Mouse (Mus musculus) mouse embryonic stem cell (cell line): ENCODE measurements around the gene Plxdc1.

Experiments used
- in situ Hi-C, 2 experiments: fragments of 300-500 bp; cut with MboI; formaldehyde crosslinking; loops; 1 replicate in 1 of 2; 3 replicates in 1 of 2; pipeline ENCODE4 v1.14.3; 2019 to 2020; ENCODE audit warnings: low sequenced_read_pairs in 2 of 2, low pct_unique_long_range_greater_than_20kb in 1 of 2, mixed read lengths in 1 of 2; ENCODE audit not compliant: unreplicated experiment in 1 of 2

Gene Plxdc1

DNA sequence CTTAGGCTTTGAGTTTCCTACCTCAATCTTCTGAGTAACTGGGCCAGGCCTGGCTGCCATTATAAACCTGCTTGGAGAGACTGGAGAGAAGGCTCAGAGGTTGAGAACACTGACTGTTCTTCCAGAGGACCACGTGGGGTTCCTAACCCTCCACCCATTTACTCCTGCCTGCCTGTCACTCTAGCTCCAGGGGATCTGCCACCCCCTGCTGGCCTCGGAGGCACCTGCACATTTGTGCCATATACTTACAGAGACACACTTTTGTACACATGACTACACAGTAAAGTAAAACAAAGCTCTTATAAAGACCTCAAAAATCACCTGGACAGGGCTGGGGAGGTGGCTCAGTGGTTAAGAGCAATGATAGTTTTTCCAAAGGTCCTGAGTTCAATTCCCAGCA, 13.8 kb downstream of the Plxdc1 start:
- in situ Hi-C loops = loop anchor here in 1 of 2 experiments (5.0 kb wide), 1 partner anchor 35 kb away; no protein-coding TSS in a partner anchor

DNA sequence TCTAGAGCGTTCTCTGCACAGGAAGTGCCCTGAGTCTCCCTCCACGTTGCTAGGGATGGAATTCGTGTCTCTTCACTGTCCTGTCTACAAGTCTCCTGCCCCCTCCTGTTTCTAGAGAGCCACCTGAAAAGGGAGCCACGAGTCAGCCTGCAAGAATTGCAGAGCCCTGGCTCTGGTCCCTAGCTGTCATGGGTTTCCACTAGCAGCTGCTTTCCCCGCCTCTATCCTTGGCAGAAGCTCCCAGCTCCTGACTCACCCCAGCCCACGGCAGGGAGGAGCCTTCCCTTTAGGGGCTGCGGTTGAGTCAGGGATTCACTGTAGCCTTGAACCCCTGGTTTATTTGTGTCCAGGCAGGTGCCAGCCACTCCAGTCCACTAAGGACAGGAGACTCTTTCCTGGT, 15.0 kb downstream of the Plxdc1 start:
- in situ Hi-C loops = loop anchor here in 1 of 2 experiments (5.0 kb wide), 1 partner anchor 34 kb away; no protein-coding TSS in a partner anchor

DNA sequence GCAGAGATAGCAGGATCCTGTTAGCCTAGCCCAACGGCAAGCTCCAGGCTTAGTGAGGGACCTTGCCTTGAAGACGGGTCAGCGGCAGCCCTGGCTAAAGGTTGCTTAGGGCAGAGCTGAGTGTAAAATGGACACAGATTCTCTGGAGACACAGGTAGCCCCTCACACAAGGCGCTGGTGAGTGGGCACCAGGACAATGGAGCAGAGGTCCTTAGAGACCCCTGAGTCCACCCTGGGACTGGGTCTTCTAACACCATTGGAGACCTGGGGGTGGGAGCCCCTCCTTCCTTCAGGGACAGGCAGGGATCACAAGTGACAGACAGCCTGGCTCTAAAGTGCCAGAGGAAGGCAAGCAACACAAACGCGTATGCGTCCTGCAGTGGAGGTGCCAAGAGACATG, 15.5 kb downstream of the Plxdc1 start:
- in situ Hi-C loops = loop anchor here in 1 of 2 experiments (5.0 kb wide), 1 partner anchor 33 kb away; no protein-coding TSS in a partner anchor

DNA sequence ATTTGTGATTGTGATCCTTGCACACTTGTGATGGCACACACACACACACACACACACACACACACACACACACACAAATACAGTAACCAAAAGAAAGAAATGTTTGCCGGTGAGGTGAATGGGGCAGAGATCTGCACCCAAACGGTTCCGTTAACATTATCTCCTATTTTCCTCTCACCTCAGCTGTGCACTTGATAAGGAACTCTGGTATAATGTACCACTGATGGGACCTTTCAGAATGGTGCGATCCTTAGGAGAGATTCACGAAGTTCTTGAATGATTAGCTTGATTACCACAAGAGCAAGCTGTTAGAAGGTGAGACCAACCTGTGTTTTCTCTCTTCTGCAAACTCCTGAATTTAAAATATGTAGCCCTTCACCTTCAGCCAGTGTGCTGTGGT, 17.9 kb downstream of the Plxdc1 start:
- in situ Hi-C loops = no loop called here

DNA sequence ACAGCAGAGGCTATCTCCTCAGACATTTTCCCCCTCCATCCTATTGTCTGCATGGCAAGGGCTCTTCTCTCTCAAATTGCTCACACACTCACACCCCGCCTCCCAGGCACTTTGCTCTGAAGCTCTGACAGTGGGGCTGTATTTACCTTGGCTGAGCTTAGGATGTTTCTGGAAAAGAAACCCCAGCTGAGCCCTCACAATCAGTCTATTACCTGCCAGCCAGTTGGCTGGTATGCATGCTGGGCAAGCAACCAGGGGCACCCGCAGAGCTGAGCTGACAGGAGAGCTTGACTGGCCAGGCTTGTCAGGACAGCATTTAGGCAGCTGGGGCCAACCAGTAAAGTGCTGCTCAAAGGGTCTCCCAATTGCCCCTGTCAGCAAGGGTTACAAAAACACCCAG, 19.1 kb downstream of the Plxdc1 start:
- in situ Hi-C loops = no loop called here

DNA sequence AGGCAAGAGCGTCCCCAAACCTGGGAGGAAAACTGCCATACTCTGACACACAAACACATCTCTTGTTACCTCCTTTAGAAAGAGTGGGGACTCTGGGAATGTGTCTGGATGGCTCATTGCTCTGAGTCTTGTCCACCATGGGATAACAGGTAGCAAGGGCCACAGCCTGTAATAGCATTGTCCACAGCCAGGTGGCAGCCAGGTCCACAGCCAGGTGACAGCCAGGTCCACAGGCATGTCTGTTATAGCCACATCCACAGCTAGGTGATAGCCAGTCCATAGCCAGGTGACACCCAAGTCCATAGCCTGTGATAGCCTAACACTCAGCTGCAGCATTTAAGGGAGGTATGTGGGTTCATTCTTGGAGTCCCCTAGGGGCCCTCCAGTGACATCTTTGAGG, 25.3 kb downstream of the Plxdc1 start:
- in situ Hi-C loops = no loop called here

DNA sequence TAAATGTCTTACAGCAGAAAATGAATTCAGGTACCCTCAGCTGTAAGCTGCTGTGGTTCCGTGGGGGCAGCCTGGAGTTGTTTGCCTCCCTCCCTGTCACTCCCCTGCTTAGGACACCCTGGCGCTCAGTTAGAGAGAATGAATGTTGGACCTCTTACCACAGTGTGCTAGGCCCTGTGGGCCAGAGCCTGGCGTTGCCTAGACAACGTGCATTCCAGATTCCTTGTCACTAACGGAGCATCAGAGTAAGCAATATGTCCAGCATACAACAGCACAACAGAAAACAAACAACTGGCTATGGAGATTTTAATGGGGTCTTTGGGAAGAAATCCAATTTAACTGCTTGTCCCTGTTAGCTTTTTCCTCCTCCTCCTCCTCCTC, 27.0 kb downstream of the Plxdc1 start:
- in situ Hi-C loops = no loop called here

DNA sequence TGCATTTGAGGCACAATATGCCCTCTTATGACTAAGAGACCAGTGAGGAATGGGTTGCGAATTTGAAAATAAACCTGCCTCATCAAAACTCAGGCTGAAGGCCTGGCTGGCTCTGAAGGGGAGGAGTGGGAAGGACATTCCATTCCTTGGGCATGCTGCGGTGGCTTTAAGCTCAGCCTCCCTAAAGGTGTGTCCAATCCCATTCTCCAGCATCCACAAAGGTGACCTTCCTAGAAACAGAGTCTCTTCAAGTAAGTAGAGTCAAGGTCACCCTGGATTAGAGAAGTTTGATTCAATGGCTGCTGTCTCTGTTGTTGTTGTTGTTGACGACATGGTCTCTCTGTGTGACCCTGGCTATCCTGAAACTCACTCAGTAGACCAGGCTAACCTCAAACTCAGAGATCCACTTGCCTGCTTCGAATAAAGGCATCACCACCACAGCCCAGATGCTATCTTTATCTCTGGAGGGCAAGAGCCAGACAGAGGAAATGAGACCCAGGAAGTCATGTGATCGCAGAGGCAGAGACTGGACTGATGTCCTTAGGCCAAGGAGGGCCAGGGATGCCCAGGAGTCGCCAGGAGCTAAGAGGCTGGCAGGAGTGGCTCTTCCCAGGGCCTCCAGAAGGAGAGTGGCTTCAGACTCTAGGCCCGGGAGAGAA, 27.5 kb downstream of the Plxdc1 start:
- in situ Hi-C loops = no loop called here

DNA sequence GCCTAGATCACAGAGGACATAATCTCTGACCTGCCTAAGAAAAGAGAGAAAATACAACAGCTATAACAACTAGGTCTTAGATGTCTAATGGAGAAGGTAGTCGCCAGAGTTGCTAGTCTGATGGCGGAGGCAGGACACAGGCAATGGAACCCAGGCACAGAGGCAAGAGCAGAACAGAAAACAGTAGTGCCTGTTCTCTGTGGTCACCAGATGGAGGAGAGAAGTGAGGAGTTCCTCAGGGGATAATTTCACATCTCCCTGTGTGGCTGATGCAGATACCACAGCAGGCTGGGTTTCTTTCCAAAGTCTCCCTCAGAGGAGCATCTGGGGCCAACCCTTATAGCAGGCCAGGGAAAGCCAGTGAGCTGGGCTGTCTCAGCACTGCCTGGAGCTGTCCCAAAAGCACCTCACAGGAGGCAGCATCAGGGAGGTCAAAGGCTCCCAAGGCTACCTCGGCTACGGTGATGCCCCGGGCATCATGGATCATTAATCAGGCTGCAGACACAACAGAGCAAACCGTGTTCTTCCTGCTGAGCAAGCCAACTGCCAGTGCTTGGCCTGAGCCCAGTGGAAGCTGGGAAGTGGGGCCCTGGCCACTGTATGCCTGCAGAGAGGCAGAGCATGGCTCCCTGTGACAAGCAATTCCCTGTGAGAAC, 29.2 kb downstream of the Plxdc1 start:
- in situ Hi-C loops = no loop called here

DNA sequence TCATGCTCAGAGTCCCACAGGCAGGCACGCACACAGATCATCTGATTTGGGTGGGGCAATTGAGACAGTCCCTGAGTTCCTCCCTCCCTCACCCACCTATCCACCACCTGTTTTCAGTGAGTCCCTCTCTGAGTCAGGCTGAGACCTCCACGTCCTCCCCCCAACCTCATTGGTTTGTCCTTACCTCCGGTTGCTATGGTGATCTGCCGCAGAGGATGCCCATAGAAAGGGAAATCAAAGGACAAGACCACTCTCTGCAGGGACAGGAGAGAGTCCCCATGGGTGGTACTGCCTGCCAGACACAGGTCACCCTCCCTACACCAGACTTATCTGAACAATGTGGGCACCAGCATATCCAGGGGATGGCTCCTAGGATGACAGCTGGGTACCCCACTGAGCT, 30.3 kb downstream of the Plxdc1 start:
- in situ Hi-C loops = no loop called here

DNA sequence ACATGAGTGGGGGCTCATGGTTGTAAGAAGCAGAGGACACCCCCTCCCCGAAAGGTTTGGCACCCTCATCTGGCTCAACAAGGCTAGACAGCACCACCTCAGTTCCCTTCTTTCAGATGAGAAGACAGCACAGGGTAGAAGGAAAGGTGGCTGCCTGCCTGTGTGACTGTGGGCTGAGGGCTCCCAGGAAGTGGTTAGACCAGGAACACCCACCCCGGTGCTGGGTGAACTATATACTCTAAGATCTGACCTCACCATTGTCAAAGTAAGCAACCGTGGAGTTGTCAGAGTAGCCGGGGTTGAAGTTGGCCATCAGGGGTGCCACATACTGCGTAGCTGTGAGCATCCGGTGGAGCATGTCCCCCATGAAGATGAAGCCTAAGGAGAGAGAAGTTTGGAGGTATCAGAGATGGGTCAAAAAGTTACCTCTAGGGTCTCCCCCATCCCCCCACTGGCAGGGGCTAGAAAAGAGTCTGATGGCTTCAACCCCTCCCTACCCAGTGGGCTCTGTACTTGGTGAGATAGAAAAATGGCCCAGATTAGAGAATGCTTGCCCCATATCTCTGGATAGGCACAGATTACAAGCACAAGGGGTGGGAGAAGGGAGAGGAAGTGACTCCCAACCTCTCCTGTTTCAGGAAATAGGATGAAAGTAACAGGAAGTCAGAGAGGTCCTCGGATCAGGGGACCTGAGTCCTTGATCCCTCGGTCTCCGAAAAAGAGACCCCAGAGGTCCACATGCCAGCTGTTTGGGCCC, 30.9 kb downstream of the Plxdc1 start:
- in situ Hi-C loops = no loop called here

DNA sequence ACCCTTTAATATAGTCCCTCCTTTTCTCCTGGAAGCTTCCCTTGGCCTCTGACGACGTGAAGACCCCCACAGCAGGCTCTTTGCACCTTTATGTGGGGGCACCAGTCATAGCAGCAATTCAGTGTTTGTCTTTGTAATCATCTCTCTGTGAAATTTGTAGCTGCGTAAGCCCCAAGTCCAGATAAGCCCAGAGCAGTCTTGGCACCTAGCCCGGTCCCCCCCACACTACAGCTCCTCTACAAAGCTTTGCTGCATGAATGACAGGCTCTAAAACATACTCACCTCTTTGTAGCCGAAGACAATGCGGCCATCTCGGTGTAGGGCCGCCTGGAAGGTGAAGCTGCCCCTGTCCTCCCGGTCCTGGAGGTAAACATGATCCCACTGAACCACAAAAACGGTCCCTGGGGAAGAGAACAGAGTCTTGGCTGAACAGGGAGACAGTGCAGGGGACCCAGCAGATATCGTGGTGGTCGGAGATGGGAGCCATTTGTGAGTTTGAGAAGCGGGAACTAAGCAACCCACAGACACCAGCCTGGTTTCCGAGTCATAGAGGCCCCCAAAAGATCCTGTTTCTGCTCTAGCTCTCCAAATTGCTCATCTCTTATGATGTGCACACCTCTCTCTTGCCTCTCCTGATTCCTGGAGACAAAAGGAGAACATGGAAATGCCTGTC, 31.6 kb downstream of the Plxdc1 start:
- in situ Hi-C loops = no loop called here

DNA sequence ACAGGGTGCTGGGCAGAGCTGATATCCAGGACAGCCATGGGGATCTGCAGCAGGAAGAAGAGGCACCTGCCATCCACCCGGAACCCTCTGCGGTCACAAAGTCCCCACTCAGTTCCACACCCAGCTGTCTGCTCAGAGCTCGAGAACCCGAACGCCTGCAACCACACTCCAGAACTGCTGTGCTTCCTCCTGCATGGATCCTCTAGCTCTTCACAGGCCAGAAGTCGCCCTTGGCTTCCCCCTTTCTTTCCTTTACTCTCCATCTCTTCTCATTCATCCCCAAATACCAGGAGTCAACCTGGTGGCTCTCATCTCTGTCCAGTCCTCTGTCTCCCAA, 32.3 kb downstream of the Plxdc1 start:
- in situ Hi-C loops = no loop called here

DNA sequence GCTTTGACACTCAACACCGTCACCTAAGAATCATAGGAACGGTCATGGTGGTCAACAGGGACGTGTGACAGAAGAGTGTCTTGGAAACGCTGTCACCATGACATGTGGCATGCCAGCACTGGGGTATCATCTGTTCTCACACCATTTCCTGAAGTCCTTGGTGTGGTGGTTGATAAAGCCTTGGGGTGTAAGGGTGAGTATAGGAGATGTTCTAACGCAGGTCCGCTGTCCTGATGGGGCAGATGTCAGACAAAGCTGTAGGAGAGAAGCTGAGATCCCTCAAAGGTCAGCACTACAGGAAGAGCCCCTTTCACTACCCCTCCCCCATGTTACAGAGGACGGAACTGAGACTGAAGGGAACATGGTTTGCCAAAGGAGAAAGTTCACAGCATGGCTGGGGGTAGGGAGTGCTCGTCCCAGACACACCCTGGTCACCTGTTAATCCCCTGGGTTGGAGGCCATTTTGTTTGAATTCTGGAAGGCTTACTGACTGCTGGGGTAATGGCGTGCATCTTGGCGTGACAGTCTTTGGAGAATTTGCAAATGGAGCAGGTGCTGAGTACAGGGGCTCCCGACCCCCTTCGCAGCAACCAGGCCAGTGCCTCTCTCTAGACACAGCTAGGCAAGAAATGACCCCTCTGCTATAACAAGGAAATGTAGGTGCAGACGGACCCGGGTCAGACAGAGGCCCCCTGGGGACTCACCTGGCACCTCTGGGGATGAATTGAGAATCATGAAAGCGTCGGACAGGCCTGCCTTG, 32.9 kb downstream of the Plxdc1 start:
- in situ Hi-C loops = no loop called here

DNA sequence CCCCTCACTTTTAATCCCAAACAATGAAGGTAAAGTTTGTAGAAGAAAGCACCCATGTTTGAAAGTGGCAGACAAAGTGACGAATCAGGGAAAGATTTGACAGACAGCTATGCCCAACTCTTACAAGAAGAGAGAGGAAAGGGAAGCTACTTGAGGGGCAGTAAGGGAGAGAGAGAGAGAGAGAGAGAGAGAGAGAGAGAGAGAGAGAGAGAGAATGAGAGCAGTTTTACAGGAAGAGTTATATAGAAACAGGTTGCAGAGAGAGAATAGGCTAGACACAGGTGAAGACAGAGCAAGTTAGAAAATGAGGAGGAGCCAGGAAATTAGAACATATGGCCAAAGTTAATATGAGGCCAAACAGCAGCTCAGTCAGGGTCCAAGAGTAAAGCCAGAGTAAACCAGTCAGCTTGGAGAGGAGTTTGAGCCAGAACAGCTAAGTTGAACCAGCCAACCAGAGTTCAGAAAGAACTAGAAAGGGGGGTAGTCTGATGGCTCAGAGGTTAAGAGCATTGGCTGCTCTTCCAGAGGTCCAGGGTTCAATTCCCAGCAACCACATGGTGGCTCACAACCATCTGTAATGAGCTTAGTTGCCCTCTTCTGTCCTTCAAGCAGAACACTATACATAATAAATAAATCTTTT, 33.8 kb downstream of the Plxdc1 start:
- in situ Hi-C loops = no loop called here

DNA sequence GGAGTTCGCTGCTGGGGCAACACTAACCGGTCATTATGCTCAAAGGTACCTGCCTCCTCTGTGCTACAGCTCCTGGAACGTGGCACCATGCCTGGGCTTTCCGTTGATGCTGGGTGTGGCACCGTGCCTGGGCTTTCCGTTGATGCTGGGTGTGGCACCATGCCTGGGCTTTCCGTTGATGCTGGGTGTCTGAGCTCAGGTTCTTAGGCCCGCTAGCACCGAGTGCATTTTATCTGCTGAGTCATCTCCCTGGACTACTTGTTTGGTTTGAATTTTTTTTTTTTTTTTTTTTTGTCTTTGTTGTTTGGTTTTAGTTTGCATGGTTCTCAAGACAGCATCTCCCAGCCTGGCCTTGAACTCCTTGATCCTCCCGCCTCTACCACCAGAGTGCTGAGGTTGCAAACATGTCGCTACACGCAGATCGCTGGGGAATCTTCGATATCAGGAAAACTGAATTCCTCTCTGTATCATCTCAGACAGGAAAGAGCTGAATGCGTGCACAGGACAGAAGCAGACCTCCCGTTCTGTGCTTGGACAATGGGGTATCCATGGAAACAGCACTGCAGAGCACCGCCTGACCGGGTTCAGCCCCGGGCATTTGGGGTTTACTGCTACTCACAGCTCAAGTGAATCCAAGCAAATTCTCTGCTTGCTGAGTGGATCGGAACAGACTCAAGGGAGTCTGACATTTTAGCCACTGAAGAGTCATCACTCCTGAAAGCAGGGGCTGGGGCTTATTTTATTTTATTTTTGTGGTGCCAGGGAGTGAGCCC, 36.4 kb downstream of the Plxdc1 start:
- in situ Hi-C loops = no loop called here

DNA sequence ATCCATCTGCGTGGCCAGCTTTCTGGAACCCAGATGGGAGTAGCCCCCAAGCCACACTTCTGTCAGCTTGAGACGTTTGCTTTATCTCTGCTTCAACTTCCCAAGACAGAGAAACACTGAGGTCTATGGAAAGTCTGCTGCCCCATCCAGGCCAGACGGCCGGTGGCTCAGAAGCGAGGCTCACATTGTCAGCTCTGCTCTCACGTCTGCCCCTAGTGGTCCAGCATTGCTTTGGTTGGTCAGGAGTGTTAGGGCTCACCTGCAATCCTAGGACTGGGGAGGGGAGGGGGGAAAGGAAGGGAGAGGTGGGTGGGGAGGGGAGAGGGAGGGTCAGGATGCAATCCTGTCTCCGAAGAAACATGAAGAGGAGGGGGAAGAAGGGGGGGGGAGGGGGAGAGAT, 38.8 kb downstream of the Plxdc1 start:
- in situ Hi-C loops = no loop called here
